Mouse (Mus musculus): Measurements from ENCODE around the gene Slc25a33.
"Not testable (repeated sequence)": the region's sequence is repeated elsewhere in the genome, so short reads cannot be mapped to it uniquely, and the experiment has no call there.

The Slc25a33 gene

DNA sequence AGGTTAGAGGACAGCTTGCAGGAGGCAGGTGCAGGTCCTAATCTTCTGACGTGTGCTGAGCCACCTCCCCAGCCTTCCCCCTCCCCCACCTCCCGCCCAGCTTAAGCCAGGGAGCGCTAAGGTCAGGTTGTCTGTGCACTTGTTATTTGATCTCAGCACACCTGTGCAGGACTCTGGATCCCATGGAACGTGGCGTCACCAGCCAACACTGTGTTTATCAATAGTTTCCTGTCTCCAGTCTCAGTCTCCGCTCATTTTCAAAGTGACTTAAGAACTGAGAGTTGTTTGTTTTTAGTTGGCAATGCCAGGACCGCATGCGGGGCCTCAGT lies 19.9 kb upstream of the Slc25a33 start:
- no peak for DNase-seq

DNA sequence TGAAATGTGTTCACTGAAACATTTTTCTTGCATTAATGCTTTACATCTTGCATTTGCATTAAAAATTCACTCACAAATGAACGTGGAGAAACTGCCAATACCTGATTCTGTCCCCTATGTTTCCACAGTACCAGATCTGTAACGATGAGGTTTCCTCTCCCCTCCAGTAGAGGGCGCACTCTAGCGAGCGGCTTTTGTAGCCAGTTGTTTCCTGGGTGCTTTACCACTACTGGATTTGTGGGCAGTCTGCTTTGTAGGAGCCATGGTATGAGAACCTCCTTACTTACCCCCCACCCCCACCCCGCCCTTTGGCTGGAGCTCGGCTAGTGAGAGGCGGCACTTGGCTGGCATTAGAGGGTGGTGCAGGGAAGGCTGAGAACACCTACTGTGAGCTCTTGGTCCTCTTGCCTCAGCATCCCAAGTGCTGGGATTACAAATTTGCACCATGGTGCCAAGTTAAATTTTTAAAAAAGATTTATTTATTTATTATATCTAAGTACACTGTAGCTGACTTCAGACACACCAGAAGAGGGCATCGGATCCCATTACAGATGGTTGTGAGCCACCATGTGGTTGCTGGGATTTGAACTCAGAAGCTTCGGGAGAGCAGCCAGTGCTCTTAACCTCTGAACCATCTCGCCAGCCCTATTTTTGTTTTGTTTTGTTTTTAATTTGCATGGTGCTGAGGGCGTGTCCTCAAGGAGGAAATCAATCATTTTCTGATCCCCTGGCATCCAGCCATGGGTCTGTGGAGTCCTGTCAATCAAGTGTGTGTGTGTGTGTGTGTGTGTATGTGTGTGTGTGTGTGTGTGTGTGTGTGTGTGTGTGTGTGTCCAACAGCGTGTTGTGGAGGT lies 19.3 kb upstream of the Slc25a33 start:
- DNase-seq, result peak in 1 of 2 experiments; percentile 51

DNA sequence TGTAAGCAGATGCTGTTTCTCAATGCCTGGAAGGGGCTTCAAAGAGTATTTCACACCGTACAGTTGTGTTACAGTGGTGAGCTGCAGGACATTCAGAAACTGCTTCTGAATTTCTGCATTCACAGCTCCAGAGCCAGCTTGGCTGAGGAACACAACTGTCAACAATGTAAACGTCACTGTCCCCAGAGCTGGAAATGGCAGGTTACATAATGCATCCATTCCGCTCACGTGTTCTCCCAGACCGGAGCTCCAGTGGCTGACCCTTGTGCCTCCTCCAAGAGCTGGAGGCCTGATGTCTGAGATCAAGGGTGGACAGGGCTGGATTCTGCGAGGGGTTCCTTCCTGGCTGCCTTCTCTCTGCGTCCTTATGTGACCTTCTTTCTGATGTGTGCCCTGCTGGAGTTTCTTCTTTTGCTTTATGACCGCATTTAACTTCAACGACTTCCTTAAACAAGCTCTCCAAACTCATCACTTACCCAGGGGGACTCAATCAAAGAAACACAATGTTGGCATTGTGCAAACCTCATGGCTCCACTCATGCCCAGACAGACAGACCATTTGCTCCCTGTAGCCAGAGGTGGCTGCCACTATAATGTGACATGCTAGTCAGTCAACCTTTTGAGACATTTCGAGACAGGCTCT lies 18.2 kb upstream of the Slc25a33 start:
- no peak for DNase-seq

- DNase-seq, result no peak
Observed at GRCm38 (mm10) chr4:149791470-149791869, 17.4 kb upstream of the Slc25a33 start.

- DNase-seq, result no peak
Observed at GRCm38 (mm10) chr4:149790969-149791368, 16.9 kb upstream of the Slc25a33 start.

GRCm38 (mm10) chr4:149790546-149790945 lies 16.5 kb upstream of the Slc25a33 start:
- no peak for DNase-seq

DNA sequence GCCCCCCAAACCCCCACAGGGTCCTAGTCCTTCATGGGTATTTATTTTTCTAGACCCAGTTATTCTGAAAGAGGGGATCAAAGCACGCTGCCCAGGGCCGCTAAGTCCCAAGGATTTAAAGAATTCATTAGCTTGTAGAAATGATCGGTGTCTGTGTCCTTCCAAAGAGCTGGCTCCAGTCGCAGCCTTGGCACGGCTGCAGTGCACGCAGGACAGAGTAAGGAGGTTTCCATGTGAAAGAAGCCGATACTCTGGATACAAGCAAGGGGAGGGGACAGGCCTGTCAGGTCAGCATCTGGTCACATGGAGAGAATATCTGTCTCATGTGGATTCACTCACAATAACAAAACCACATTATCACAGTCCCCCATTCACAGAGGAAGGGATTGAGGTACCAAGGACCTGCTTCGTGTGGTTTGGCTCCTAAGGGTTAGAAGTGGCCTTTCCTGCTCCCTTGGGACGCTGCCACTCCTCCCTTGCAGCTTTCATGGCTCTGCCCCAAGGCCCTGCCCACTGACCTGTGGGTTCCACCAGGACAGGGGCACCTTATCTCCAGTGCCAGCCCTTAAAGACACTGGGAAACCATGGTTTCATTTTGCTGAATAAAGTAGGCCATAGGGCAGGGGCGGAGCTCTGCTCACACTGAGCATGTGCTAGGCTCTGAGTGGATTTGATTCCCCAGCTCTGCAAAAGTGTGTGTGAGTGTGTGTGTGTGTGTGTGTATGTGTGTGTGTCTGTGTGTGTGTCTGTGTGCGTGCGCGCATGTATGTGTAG lies 15.5 kb upstream of the Slc25a33 start:
- no peak for DNase-seq

DNA sequence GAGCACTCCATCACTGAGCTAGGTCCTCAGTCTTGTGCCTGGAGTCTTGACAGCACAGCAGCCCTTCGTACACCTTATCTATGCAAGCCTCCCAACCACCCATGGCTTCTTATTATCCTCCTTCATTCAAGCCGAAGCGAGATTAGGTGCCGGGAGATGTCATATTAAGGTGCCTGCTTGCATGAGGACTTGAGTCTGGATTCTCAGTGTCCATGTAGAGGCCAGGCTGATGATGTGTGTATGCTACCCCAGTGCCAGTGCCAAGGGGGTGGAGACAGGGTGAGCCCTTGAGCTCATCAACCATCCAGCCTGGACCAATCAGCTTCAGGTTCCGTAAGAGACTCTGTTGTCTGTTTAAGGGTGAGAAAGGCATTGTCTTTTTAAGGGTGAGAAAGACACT lies 10.8 kb upstream of the Slc25a33 start:
- no peak for DNase-seq

DNA sequence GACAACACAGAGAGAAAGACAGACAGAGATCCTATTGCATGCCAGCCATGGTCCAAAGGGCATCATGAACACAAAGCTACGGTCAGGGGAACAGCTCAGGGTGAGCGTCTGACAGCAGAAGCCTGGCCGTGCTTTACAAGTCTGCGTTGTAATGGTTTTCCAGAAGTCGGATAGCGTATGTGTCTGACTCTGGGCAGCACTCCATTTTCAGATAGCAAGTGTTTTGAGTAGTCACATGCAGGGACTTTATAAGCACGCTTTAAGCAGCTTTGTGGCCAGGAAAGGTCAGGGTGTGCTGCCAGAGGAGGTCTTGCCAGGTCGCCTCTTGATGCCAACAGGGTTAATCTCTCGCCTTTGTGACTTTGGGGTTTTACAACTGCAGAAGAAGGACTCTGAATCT lies 10.3 kb upstream of the Slc25a33 start:
- DNase-seq, result no peak

DNA sequence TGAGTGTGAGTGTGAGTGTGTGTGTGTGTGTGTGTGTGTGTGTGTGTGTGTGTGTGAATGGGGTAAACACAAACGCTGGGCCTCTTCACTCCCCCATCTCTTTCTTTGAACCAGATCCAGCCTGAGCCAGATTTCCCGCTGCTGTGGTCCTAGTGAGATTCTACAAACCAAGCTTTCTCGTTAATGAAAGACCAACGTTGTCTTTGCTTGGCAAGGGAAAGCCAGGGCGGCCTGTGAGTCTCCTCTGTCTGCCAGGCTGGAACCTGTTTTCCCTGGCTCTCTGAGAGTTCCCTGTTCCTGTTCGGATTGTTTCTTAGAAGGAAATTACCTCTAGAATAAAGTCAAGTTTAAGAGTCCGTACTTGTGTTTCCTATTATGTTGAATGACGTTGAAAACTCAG lies 8.9 kb upstream of the Slc25a33 start:
- no peak for DNase-seq

GRCm38 (mm10) chr4:149780565-149781356 lies 6.7 kb upstream of the Slc25a33 start:
- no peak for DNase-seq

- DNase-seq, result no peak
Observed at GRCm38 (mm10) chr4:149779966-149780365, 5.9 kb upstream of the Slc25a33 start.

DNA sequence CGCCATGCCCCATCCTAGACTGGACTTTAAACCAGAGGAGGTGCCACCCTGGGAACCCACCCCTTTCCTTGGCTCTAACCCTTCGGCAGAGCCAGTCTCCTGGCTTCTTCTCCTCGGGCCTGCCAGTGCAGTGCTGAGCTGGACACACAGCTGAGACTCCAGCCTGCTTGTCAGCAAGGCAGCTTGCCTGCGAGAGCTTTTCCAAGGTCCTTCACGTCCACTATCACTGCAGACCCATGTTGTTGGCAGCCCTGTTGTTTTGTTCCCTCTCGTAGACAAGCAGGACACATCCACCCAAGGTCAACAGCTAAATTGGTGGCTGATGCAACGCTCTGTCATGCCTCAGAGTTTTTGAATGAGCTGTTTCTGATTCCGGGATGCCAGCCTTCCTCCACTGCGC lies 3.0 kb upstream of the Slc25a33 start:
- DNase-seq, result no peak

DNA sequence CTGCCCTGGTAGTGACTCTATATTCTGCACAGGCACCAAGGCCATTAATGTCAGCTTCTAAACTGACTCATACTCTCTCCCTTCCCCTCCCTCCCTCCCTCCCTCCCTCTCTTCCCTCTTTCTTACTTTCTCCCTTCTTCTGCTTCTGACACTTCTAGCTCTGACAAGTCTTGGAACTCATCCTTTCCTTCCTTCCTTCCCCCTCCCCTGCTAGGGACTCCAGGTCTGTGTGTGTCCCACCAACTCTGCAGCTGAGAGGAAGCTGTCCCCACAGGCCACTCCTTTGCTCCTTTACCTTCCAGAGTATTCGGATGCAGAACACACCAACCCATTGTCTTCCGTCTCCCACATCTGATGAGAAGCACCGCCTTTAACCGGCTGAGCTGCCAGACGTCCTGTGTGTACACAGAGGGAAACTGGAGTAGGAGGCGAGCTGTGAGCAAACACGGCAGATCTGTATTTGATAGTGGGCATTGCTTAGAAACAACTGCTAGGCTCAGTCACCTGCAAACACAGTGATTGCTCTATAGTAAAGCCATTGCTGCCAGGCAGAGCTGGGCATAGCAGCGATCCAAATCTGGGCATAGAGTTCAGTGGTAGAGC lies 1.8 kb upstream of the Slc25a33 start:
- DNase-seq, result no peak

DNA sequence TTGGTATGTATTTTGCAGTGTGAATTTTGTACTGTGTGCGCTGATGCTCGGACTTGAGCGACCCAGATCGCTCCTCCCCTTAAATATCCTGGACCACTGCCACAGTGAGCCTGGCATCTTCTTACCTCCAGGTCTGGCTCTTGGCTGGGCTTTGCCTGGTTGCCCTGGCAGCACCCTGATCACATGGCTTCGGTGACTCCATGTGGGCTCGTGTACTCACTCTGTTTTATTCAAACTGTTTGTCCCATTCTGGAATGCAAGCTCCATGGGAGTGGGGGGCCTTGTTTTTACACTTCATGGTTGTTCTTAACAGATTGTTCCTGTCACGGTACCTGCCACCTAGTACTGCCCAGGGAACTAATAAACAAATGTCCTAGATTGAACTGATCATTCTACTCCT lies 1.3 kb upstream of the Slc25a33 start:
- DNase-seq, result no peak

GRCm38 (mm10) chr4:149773408-149774093 lies 526 bp downstream of the Slc25a33 start:
- DNase-seq, result no peak

DNA sequence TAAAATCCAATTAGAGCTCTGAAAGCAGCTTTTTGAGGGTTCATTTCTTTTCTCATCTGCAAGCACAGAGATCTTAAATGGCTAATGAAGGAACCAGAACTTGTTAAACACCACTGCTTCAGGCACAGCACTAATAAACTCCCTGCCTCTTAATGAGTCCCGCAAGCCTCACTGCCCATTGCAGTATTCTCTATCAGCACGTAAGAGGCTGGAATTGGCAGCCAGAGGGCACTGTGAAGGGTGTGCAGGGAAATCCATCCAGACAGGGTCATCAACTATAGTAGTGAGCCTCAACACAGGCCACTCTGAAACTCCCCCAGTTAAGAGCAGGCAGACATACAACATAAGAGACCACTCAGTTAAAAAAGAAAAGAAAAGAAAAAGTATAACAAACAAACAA lies 1.7 kb downstream of the Slc25a33 start:
- DNase-seq, result no peak

GRCm38 (mm10) chr4:149765201-149765600 lies 8.9 kb downstream of the Slc25a33 start:
- DNase-seq, result no peak

GRCm38 (mm10) chr4:149763335-149763734 lies 10.7 kb downstream of the Slc25a33 start:
- DNase-seq, result no peak

GRCm38 (mm10) chr4:149759517-149759916 lies 14.6 kb downstream of the Slc25a33 start:
- DNase-seq, result no peak

GRCm38 (mm10) chr4:149758423-149758822 lies 15.7 kb downstream of the Slc25a33 start:
- DNase-seq, result no peak

DNA sequence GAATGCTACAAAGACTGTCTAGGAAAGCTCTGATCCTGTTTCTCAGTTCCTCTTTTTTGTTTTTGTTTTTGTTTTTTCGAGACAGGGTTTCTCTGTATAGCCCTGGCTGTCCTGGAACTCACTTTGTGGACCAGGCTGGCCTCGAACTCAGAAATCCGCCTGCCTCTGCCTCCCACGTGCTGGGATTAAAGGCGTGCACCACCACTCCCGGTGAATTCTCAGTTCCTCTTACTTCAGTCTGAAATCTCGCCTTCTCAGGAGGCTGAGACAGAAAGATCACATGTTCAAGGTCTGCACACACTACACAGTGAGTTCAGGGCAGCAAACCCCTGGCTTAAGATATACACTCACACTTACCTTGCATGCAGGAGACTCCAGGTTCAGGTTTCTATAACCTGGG lies 17.5 kb downstream of the Slc25a33 start:
- DNase-seq, result not testable (repeated sequence)

Data from spleen, adult 18-20 months (tissue).